Mouse (Mus musculus) adipocyte (in vitro differentiated cells): ENCODE measurements at regions not wholly inside any gene's neighbourhood (a gene's known extent, or its start where the extent isn't known, plus 50 kb on each side); places are given as distances from the start of the nearest gene placed in this dataset.
A peak's percentile ranks its signal among the peaks of the same experiment; 100 is the strongest.

Experiments
- DNase-seq: peaks from one replicate; pipeline ENCODE4 v3.0.0-alpha.2; 2016; ENCODE audit warnings: low spot score

DNA sequence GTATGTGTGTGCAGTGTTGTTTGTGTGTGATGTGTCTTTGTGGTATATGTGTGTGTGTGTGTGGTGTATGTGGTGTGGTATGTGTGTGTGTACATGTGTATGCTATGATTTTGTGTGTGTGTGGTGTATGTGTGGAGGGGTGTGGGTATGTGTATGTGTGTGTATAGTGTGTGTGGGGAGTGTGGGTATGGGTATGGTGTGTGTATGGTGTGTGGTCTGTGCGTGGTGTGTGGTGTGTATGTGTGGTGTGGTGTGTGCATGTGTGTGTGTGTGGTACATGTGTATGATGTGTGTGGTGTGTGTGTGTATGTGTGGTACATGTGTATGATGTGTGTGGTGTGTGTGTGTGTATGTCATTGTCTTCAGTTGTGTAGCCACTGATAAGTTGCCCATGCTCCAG is 247.8 kb upstream of the Sp4 start:
- DNase-seq: no peak

- DNase-seq: no peak
Measured at GRCm38 (mm10) chr12:118540336-118540735, 239.1 kb upstream of the Sp4 start.

- no peak for DNase-seq
Measured at GRCm38 (mm10) chr12:118530514-118530913, 229.3 kb upstream of the Sp4 start.

- DNase-seq: no peak
Measured at GRCm38 (mm10) chr12:118529428-118530361, 228.5 kb upstream of the Sp4 start.

DNA sequence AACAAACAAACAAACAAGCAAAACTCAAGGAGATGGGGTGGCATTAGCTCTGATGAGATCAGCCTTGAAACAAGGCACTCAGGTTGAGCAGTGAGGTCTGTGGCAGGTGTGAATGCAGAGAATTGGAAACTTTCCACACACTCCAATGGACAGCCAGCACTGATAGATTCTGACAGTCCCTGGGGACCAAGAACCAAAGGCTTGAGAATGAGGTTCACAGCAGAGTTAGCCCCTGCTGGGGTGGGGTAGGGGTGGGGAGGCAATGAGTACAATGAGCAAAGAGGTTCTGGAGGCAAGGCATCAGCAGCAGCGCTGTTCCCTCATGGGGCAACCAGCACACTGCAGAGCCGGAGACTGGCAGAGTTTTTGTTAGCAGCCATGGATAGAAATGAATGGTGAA is 220.5 kb upstream of the Sp4 start:
- no peak for DNase-seq

GRCm38 (mm10) chr12:118521329-118521728 is 220.1 kb upstream of the Sp4 start:
- no peak for DNase-seq

DNA sequence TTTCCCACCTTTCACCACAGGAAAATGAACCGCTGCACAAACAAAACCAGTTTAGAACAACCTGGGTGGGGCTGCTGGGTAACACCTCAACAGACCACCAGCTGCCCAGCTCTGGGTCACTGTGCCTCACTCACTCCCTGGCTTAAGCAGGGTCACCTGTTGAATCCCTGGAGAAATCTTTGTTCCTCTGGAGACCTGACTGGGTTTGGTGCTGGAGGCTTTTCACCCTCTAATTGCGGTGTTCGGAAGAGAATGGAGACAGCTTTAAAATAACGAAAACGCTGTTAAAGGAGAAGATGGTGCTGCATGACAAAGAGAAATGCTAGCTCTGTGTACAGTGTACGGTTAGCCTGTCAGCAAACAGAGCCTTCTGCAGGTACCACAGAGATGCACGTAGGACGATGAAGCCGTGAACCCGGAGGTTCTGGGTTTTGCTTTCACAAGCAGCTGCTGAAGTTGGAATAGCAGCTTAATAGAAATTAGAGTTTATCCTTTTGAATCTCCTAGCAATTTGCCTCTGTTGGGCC is 218.6 kb upstream of the Sp4 start:
- DNase-seq: no peak

GRCm38 (mm10) chr12:118510989-118511388 is 209.7 kb upstream of the Sp4 start:
- DNase-seq: no peak

DNA sequence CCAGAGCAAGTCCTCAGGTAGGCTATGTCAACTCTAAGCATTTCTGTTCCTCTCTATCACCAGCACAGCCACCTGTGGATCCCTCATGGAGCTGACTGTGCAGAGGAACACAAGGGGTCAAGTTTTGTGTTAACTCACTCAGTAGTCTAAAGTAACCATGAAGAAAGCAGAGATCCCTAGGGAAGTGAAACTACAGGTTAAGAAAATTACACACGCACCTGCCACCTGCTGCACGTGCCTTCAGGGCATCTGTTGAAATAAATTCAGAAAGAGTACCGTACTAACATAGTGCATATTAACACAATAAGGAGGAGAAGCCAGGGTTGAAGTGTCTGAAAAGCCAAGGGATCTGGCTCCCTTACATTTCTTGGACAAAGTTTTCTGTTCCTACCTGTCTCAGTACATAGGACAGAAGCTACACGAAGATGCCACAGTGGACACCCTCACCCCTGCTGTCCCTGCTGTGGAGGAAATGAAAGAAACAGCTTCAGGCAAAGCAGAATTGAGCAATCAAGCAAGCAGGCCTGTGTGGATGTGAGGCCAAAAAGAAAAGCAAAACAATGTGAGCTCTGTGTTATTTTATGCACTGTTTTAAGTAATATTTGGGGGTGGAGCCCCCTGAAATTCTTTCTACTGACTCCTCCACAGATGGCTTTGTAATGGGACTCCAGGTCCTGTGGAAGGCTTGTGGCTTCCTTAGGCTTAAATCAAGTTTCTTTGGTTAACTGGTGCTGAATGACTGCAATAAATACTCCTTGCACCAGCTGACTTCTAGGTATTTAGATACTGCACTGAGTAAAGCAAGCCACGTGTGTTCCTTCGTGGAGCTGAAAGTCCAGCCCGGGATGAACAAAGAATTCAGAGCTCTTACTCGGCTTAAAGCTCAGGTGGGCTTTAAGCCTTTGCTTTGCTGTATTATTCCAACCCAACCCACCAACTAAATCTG is 208.0 kb upstream of the Sp4 start:
- DNase-seq: no peak

DNA sequence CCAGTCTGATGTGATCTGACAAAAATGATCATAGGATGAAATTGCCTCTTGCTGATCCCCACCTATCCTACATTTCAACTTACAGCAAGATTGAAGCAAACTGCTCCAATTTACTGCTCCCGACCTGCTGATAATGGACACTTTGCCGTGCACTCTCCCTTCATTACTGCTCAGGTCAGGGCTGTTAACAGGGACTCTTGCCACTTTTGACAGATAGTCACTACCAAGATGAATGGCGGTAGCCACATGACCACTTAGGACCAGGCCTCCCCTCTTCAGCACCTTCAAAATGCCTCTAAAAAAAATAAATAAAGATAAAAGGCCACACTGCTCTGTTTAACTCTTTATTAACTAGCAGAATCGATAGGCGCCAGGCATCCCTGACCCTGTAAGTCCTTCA is 199.2 kb upstream of the Sp4 start:
- no peak for DNase-seq

DNA sequence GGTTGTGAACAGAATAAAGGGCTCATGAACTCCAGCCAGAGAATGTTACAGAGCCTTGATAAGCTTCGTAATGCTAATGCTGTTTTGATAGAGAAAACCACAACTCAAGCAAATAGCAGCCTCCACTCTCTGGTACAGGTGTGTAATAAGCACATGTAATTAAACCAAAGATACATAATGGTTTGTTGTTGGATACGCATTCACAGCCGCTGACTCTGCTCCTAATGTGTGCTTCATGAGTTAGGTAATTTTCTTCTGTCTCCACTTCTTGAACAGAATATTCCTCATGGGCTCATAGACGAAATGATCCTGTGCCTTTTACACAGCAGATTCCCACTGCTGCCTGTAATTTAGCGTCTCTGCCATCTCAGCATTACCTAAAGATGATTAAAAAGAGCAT is 186.8 kb upstream of the Sp4 start:
- no peak for DNase-seq

- DNase-seq: no peak
Measured at GRCm38 (mm10) chr12:118486434-118486833, 185.2 kb upstream of the Sp4 start.

- DNase-seq: no peak
Measured at GRCm38 (mm10) chr12:118481347-118481746, 180.1 kb upstream of the Sp4 start.

DNA sequence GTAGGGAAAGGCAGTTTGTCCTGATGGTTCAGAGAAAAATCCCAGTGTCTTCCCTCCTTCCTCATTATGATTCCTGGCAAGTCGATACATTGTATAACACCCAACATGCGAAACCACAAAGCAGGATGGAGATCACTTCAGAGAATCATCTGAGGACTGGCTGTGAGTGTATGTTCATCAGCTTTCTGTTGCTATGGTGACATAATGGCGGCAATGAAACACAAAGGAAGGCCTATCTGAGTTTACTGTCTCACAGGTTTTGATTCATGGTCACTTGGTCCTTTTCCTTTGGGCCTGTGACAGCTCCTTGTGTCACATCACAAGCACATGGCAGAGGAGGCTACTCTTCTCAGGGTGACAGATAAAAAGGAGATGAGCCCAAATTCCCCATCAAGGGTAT is 173.5 kb upstream of the Sp4 start:
- DNase-seq: no peak

DNA sequence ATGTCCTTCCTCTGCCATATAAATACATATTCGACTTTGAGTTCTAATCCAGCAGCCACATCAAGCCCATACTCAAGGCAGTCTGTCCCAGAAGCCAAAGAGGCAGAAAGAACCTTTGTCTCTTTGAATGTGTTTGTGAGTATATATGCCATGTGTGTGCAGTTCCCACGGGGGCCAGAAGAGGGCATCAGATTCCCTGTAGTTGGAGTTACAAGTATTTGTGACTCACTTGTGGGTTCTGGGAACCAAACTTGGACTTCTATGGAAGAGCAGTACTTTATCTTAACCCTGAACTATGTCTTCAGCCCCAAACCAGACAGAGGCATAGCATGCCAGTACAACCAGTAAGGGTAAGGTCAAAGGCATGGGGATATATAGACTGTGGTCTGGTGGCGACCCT is 165.6 kb upstream of the Sp4 start:
- DNase-seq: no peak

- DNase-seq: peak; percentile 45
Measured at GRCm38 (mm10) chr12:118457493-118458408, 156.5 kb upstream of the Sp4 start.

- DNase-seq: peak; percentile 40
Measured at GRCm38 (mm10) chr12:118455609-118456008, 154.4 kb upstream of the Sp4 start.

DNA sequence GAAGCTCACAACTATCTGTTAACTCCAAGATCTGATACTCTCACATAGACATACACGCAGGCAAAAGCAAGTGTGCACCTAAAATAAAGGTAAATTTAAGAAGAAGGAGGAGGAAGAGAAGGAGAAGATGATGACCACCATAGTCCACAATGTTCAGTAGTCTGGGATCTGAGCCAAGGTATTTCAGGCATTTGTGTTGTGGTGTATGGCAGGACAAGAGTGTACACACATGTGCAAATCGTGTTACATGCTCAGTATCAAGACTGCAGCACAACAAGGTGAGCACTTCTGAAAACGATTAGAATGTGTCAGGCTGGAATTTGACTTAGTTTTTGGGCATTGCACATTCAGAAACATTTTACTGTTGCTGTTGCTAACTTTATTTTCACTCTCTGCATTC is 138.4 kb upstream of the Sp4 start:
- DNase-seq: no peak

GRCm38 (mm10) chr12:118438882-118439281 is 137.6 kb upstream of the Sp4 start:
- DNase-seq: no peak

DNA sequence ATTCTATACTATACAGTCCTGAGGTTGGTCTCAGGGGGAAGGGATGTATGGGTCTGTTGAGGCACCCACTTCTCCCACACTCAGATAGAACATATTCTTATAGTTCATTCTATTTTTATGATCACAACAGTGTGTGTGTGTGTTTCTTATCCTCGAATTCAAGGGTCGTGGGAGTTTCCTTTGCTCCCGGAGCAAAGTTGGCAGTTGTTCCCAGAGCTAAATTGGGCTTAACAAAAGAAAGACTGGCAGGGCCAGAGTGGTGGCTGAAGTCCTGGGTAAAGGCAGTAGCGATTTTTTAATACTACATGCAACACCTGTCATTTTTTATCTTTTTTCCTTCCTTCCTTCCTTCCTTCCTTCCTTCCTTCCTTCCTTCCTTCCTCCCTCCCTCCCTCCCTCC is 131.5 kb upstream of the Sp4 start:
- no peak for DNase-seq

DNA sequence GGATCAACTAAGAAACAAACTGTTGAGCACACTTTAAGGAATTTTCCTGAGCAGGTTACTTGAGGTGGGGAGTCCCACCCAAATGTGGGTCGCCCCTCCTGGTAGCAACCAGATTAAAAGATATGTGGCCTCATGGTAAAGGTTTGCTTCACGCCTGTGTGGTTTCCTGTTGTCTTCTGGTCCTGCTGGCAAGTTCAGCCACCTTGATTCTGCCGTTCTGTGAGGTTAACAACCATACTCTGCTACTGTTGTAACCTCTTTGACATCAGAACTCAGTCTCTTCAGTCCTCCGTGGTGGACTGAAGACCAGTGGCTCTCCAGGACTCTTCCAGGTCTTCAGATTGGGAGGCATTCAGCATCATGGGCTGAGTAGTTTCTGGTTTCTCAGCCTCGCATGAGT is 127.1 kb upstream of the Sp4 start:
- no peak for DNase-seq

DNA sequence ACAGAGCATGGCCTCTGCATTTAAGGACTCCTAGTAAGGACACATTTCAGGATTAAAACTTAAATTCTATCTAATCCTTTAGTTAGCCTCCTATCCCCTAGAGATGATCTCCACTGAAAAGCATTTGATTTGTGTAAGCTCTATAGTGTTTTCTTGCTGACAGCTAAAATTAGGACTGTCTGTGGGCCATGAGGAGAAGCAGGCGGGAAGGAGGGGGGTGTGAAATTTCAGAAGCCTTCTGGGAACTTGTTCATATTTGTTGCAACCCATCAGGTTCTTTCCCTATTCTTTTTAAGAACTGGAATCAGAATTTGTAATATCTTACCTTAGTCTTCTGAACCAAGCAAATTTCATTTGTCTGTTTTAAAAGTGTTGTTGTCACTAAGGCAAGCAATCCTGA is 114.7 kb upstream of the Sp4 start:
- no peak for DNase-seq
